Mouse (Mus musculus) adrenal gland, postnatal 25 days (tissue): ENCODE results near the gene Epb41l1. TPM values are rescaled to one million over a fixed set of nuclear protein-coding genes. Genes with fewer than 3 reads are reported as not detected.

Source experiments
- microRNA-seq, 2 experiments: library from miRNA; unstranded; fragments of <30 nt; microRNA quantifications; one replicate each; pipeline ENCODE4 v1.2.0; 2021
- total RNA-seq: library from RNA; stranded (reverse); gene quantifications from 2 replicates; pipeline ENCODE4 v1.2.3, GENCODE M21; 2021

Gene Epb41l1
- total RNA-seq, 1 experiment from 2014 or later, result 78.8 TPM

Small RNAs within 50 kb of the gene (microRNA-seq; reads per million reads assigned to microRNA genes)
- 0 reads per million in 2 experiments for gene Gm22758

Other genes with a start within 250 kb of the Epb41l1 start
- 413 and 478 TPM in 2 replicates for gene Rbm39, start 240.7 kb upstream of the Epb41l1 start, total RNA-seq
- gene Phf20, start 224.4 kb upstream of the Epb41l1 start, total RNA-seq, result 33.1 and 41.2 TPM in 2 replicates
- 2.5 and 3.6 TPM in 2 replicates for gene Cnbd2, start 108.6 kb upstream of the Epb41l1 start, total RNA-seq
- gene Scand1, start 108.2 kb upstream of the Epb41l1 start, total RNA-seq, result 102 and 123 TPM in 2 replicates
- gene Aar2, start 126.7 kb downstream of the Epb41l1 start, total RNA-seq, result 28.1 and 38.0 TPM in 2 replicates
- 50.6 and 63.0 TPM in 2 replicates for gene Dlgap4, start 192.8 kb downstream of the Epb41l1 start, total RNA-seq